Mouse (Mus musculus) frontal cortex, adult (tissue): ENCODE results near the gene Tex46.

Experiments used
- ATAC-seq: cut with Nextera tagmentation; 2 replicates; pipeline ENCODE4 v1.9.2; 2017; ENCODE audit warnings: mild to moderate bottlenecking, moderate library complexity, mixed read lengths; ENCODE audit not compliant: low TSS enrichment

Tex46 gene

GRCm38 (mm10) chr4:136610387-136610856 lies at the start of gene Tex46:
Gene Tex46, plus strand, starts transcription at chr4:136610437.
- ATAC-seq = no peak

GRCm38 (mm10) chr4:136562755-136563154 lies 47.5 kb upstream of the Tex46 start:
- ATAC-seq = no peak; the same call in 1 of the 2 replicates

DNA sequence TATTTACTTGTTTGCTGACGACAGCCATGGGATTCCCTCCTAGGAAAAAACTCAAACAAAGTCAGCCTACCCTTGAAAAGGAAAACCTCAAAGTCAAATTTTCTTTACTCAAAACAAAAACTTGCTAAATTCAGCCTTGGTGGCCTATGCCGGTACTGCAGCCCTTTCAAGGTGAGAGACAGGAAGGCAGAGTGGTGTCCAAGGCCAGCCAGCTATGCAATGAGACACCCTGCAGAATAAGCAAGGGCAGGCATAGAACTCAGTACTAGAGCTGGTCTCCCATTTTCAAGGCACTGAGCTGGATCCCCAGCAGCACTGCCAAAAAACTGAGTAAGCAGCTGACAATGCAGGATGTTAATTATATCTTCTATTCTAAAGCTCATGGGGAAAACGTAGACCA lies 41.6 kb upstream of the Tex46 start:
- no peak for ATAC-seq

DNA sequence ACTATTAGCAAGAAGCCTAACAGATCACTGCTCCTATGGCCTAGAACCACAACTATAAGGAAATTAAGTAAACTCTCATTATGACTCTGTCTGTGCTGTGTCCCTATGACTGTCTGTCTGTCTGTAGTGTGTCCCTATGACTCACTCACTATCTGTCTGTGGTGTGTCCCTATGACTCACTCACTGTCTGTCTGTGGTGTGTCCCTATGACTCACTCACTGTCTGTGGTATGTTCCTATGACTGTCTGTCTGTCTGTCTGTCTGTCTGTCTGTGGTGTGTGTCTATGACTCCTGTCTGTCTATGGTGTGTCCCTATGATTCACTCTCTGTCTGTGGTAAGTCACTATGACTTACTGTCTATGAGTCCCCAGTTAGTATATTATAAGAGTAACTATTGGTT lies 40.2 kb upstream of the Tex46 start:
- peak; percentile 47; the same call in 1 of the 2 replicates for ATAC-seq

DNA sequence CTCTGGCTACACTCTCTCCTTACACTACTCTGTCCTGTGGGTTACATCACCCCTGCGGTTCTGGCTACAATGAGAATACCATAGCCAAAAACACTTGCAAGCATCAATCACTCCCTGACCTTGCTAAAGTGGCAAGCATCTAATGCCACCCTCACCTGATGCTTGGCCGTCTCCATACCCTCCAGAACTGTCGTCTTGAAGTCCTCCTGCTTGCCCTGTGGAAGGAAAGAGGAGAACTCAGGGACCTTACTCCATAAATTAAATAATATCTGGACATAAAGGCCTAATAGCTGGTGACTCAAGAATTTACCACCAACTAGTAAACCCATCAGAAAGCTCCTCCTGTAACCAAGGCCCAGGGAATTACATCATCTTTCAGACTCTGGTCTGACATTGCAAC lies 28.4 kb upstream of the Tex46 start:
- no peak for ATAC-seq

DNA sequence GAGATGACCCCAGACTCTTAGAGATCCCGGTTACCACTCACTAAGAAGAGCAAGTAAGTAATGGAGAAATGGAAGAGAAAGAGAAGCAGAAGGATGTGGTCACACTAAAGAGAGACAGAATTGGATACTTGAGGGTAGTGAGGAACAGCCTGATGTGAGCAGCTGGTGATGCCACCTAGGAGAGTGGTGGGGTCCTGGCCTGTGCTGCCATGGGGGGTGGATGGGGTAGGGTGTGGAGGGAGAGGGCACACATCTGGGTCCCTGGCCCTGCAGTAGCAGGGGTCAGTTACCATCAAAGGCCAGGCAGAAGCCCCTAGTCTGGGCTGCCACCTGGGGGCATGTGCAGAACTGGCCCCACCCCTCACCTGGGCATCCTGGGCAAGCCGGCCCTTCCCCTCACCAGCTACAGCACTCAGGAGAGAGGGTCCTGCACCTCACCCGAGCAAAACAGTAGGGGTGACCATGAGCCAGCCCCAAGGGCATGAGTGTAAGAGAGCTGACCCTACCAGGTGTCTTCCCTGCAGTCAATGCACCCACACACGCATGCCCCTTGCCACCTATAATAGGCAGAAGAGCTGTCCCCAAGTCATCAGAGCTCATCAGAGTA lies 22.9 kb upstream of the Tex46 start:
- no peak for ATAC-seq

GRCm38 (mm10) chr4:136588003-136588402 lies 22.2 kb upstream of the Tex46 start:
- no peak for ATAC-seq

GRCm38 (mm10) chr4:136592111-136592510 lies 18.1 kb upstream of the Tex46 start:
- ATAC-seq = no peak

DNA sequence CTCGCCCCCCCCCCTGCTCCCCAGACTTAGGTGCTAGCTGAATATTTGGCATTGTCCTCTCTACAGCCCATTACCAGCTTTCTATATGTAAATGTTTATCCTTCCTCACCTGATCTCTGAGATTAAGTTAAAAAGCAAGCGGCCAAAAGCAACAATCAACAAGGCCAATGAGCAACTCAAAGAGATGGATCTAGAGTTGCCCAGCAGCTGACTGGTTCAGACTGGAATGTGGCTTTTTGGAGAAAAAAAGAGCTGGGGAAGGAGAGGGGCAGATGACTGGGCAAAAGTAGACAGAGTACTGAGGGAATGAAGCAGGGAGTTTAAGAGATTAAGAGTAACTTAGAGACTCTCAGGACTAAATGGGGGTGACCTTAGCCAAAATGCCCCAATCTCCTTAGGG lies 16.2 kb upstream of the Tex46 start:
- ATAC-seq = no peak

GRCm38 (mm10) chr4:136595221-136595620 lies 15.0 kb upstream of the Tex46 start:
- no peak for ATAC-seq

GRCm38 (mm10) chr4:136598268-136598876 lies 11.9 kb upstream of the Tex46 start:
- no peak for ATAC-seq

DNA sequence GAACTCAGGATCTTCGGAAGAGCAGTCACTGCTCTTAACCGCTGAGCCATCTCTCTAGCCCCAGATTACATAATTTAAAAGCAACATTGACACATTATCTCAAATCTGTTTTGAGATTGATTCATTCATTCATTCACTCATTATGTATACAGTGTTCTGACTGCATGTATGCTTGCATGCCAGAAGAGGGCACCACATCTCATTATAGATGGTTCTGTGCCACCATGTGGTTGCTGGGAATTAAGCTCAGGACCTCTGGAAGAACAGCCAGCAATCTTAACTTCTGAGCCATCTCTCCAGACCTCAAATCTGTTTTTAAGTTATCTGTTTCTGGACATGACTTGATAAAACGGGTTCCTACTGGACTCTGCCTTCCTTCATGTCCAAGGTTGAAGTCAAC lies 10.4 kb upstream of the Tex46 start:
- no peak for ATAC-seq

- ATAC-seq = no peak
These were observed 9.7 kb upstream of the Tex46 start for GRCm38 (mm10) chr4:136600536-136600935.

GRCm38 (mm10) chr4:136601476-136601875 lies 8.8 kb upstream of the Tex46 start:
- no peak for ATAC-seq

DNA sequence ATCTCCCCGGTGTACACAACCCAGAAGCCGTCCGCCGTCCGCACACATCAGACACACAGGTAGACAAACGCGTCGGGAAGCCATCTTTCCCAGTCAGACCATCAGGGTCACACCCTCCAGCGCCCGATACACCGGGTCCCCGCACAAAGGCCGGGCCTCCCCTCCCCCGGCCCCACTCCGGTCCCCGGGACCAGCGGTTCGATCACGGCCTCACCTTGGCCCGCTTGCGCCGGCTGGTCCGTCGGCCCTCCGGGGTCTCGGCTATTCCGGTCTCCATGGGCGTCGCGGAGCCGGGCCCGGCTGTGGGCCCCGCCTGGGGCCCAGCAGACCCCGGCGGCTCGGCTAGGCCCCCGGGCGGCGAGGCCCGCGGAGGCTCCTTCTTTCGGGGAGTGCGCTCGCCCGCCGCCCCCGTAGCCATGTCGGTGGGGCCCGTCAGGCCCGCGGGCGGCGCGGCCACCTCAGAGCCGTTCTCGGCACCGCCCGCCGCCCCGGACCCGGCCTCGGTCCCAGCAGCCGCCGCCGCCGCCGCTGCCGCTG lies 8.2 kb upstream of the Tex46 start:
- peak; percentile 38 for ATAC-seq

DNA sequence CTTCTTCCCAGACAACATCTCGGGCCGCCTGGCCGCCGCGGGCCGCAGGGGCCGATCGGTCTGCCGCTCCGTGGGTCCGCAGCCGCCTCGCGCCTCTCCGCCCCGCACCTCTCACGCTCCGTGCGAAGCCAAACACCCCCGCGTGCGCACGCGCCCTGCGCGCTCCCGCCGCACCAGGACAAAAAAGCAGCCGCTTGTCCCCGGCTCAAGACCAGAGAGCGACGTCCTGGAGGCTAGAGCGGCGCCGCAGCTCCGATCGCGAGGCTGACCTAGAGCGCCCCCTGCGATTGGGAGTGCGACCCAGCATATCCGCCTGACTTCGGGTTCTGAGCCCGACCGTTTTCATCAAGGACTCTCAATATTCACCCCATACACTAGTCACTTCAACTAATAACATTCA lies 7.7 kb upstream of the Tex46 start, which contains the start of gene Kdm1a:
Gene Kdm1a, minus strand, starts transcription at position 156 of the 400 bp plus-strand sequence.
- peak; percentile 92 for ATAC-seq

DNA sequence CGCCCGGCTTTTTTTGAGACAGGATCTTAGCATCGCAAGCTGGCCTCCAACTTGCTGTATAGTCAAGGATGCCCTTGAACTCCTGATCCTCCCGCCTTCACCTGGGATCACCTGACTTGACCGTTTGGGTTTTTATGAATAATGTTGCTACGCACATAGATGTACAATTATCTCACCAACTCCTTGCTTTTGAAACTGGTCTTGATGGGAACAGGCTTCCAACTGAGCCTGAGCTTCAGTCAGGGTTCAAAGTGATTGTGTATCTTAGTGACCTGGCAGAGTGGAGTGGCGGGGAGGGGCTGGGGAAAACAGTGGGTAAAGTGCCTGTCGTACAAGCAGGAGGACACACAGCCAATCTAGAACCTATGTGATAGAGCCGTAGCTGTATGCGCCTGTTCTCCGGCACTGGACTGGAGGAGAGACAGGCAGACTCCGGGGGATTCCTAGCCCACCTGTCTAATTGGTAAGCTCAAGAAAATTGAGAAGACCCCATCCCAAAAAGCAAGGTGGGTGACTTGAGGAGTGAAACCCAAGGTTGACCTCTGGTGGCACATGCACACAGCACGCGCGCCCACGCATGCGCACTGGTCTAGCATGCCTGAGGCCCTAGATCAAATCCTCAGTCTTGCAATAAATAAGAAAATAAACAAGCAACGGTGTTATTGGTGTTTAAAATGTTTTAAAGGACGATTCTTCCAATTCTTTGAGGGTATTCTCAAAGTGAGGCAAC lies 4.3 kb upstream of the Tex46 start:
- ATAC-seq = no peak

DNA sequence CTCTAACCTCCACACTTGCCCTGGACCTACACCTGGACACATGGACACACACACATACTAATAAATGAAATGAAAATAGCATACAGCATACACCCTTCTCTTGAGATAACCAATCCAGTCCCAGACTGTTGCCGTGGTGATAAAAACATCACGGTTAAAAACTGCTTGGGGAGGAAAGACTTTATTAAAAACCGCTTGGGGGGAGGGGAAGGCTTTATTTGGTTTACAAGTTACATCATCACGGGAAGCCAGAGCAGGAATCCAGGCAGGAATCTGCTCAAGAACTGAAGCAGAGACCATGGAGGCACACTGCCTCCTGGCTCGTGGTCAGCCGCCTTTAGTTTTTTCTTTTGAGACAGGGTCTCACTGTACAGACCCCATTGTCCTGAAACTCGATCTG lies 3.4 kb downstream of the Tex46 start:
- no peak for ATAC-seq

DNA sequence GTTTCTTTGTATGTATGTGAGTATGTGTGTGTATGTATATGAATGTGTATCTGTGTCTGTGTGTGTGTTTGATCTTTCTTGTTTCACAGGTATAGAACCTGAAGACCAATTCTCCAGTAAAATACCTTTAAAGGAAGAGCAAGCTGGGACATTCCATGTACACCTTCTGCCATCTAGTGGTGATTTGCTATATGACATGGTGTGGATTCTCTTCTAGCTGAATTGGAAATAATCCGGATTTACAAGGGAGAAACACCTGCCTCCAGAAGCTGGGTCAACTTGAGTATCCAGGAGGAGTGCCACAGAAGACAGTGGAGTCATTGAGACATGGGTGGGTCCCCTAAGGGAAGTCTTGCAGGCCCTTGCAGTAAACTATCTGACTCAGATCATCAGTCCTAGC lies 11.1 kb downstream of the Tex46 start:
- peak; percentile 50; the same call in 1 of the 2 replicates for ATAC-seq

- ATAC-seq = no peak
These were observed 11.7 kb downstream of the Tex46 start for GRCm38 (mm10) chr4:136621956-136622355.

DNA sequence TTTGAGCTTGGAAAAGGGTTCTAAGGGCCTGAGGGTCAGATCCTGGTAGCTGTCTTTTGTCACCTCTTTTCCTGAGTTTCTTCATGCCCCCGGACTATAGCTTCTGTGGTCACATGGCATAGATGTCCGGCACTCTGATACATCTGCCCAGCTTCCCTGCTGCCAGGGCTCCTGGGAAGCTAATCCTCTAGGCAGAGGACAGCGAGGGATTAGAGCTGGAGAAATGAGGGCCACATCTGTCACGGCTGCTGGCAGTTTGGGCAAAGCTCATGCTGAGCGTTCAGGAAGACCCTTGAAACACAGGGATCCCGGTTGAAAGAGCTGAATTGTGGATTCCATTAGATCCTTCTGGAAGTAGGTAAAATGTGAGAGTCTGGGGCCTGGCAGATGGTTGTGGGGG lies 12.2 kb downstream of the Tex46 start, which contains the start of gene Lactbl1:
Gene Lactbl1, plus strand, starts transcription at position 234 of the 400 bp plus-strand sequence.
- no peak for ATAC-seq

DNA sequence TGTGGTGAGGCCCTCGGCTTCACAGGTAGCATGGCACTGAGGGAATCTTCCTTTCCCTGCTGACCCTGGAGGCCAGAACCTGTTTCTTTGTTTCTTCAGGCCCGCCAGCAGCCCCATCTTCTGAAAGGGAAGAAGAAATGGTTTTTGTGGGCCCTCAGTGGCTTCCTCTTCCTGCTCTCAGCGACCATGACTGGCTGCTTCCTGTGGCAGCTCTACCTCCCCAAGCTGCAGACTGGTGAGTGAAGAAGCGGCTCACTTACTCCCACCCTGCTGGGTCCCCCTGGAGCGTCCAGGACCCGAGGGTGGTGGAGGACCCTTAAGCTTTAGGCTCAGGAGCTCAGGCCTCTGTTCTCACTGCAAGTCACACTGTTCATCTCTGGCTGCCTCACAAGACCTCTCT lies 16.4 kb downstream of the Tex46 start:
- ATAC-seq = no peak
